Mouse (Mus musculus) heart, adult 8-10 months (tissue): ENCODE measurements around the gene Sept3. TPM values are rescaled to one million over a fixed set of nuclear protein-coding genes. Genes with fewer than 3 reads are reported as not detected.

Experiments used
- DNase-seq: peaks from one replicate; pipeline ENCODE4 v3.0.0; 2022; ENCODE audit warnings: low spot score
- total RNA-seq, 4 experiments: library from RNA; stranded (reverse); gene quantifications; 2 replicates each; pipeline ENCODE4 v1.2.4; 2022

Sept3 gene
- total RNA-seq, 4 experiments from 2014 or later: 0.16 to 0.90 (median 0.44) TPM

DNA sequence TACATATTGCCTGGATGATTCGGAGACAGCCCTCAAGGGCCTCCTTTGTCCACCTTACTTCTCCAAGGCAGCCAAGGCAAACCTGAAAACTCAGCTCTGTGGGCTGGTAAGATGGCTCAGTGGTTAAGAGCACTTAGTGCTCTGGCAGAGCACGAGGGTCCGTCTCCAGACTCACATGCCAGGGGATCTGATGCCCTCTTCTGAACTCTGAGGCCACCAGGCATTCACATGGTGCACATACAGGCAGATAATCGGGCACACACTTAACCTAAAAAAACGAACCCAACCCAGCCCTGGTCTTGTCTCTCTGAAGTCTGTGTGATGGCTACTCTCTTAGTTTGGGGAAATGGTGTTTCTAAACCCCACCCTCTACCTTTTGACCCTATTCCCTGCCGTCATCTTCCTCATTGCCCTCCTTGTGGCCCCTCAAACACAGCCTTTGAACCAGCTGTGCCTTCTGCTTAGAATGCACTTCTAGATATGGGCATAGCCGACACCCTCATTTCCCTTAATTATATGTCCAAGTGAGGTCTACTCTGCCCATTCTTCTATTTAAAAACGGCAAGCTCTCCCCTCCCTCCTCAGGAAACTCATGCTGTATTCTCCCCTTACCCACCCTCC lies 65.1 kb downstream of the Sept3 start:
- no peak for DNase-seq

DNA sequence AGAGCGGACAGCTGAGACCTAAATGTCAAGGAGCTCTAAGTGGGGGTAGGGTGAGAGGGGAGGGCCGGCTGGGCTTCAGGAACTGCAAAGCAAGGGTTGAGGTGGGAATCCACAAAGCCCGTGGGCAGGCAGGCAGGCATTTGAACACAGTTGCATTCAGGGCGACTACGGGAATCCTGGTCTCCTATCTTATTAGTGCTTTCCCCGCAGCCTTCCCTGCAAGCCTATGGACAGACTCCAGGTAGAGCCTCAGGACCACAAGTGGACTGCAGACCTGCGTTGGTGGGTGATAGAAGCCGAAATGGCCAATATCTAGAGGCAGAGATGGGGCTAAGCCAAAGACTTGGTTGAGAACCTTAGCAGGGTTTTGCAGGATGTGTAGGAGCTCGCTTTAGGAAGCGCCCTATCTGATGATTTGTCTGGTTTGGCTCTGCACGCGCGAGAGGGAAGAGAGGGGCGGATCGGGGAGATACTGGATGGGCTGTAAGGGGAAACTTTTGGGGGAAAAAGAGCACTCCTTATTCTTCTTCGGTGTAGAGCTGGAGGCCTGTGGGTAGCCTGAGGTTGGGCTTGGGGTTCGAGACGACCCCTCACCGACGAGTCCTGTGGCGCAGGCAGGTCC lies 65.8 kb downstream of the Sept3 start:
- no peak for DNase-seq

DNA sequence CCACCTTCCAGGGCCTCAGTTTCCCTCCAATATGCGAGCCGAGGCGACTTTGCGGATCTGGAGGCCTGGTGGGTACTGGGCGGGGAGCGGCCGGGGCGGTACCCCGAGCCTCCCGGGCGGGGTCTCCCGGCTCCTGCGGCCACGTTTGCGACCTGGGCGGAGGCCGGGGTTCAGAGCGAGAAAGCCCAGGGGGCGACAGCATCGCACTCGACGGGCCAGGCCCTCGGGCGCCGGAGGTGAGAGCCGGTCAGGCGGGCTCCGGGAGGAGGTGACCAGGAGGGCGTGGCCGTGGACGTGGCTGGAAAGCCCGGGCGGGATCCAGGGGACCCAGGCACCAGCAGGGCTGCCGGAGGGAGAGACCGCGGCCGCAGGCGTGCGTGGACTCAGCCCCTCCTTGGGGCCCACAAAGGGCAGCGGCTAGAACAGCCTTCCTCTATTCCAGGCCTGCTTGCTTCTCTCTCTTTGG lies 66.4 kb downstream of the Sept3 start:
- DNase-seq: peak; percentile 58

DNA sequence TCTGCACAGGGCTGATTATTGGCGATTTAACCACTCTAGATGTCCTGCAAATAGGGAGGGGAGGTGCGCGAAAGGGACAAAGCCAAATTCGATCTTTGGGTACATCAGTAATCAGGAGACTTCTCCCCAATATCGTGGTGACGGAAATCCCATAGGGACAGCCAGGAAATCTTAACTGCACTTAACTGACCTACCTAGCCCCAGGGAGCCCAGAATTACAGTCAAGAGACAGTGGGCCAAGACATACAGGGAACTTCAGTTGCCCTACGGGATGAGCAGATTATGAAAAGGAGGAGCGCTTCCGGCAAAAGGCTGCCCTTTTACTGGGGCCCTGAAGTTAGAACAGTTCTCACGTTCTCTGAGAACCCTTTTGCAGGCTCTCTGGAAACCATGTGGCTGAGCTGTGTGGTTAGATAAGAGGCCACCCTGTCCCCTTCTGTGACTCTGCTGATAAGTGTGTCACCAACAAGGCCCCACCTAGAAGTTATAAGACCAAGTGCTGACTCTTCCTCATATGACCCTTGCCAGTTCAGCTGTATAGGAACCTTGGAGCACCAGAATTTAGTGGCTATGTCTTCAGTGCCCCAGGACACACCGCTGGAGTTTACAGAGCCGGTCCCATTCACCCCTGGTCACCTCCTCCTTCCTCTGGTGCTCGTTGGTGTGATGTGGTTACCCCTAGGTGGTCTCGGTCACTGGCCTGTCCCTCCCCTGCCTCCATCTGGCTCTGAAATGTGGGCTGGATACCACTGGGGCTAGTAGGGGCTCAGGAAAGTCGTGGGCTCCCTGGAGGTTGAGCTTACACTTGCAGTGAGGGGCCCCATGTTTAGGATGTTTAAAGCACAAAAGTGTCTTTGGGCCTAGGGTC lies 67.2 kb downstream of the Sept3 start:
- no peak for DNase-seq

DNA sequence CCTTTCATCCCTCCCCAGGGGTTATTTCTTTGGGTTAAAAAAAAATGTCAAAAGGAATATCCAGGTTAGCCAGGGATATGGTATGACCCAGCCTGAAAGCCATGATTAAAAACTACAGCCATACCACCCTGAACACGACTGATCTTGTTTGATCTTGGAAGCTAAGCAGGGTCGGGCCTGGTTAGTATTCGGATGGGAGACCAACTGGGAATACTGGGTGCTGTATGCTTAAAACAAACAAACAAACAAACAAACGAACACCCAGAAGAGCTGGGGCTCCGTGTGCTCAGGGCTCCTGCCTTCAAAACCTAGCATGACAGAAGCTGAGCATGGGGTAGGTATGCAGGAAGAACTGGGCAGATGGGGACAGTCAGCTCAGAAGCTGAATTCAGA lies 67.8 kb downstream of the Sept3 start:
- DNase-seq: no peak

DNA sequence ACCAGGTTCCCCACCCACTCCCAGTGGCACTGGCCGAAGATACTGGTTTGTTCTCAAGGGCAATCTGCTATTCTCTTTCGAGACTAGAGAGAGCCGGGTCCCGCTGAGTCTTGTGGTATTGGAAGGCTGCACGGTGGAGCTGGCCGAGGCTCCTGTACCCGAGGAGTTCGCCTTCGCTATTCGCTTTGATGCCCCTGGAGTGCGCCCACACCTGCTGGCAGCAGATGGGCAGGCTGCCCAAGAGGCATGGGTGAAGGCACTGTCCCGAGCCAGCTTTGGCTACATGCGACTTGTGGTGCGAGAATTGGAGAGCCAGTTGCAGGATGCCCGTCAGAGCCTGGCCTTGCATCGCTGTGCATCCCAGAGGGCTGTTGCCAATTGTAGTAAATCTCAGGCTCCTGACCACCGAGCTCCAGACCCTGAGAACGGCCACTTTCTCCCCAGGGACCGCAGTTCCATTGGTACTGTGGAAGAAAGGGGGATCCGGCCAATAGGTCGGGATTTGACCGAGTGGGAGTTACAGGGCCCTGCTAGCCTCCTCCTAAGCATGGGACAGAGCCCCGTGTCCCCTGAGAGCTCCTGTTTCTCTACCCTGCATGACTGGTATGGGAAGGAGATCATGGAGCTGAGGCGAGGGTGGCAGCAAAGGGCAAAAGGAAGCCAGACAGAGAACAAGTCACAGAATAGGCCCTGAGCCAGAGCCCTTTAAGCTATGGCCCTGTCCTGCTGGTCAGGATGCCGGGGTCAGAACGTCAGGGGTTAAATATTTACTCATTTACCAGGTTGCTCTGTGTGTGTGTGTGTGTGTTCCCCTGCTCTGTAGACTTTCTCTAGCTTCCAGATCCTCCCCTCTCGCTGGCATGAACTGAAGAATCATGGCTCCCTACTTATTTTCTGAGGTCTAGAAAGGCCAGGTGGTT lies 68.9 kb downstream of the Sept3 start:
- no peak for DNase-seq

Other genes starting within 250 kb of the Sept3 start
- gene Desi1, start 241.0 kb upstream of the Sept3 start, total RNA-seq: 10 to 100 TPM; 19.5 to 33.9 (median 28.2) TPM
- gene Snu13, start 227.3 kb upstream of the Sept3 start, total RNA-seq: 10 to 100 TPM; 43.0 to 55.5 (median 51.3) TPM
- not detected for gene 4930407I10Rik, start 215.7 kb upstream of the Sept3 start, total RNA-seq
- gene Mei1, start 204.9 kb upstream of the Sept3 start, total RNA-seq: not detected
- 1 to 10 TPM; 3.5 to 4.5 (median 4.2) TPM for gene Ccdc134, start 147.0 kb upstream of the Sept3 start, total RNA-seq
- 10 to 100 TPM; 20.0 to 25.1 (median 21.6) TPM for gene Srebf2, start 127.7 kb upstream of the Sept3 start, total RNA-seq
- gene Shisa8, start 62.1 kb upstream of the Sept3 start, total RNA-seq: under 1 TPM in 1 of 4 experiments, not detected in 3; 0.26 TPM
- under 1 TPM in 1 of 4 experiments, not detected in 3; 0.26 TPM for gene Tnfrsf13c, start 50.5 kb upstream of the Sept3 start, total RNA-seq
- gene Cenpm, start 30.1 kb upstream of the Sept3 start, total RNA-seq: 1 to 10 TPM in 1 of 4 experiments, under 1 TPM in 3; 0.29 to 1.5 (median 0.44) TPM
- gene 1500009C09Rik, start 22.5 kb upstream of the Sept3 start, total RNA-seq: not detected
- not detected for gene Wbp2nl, start 24.1 kb downstream of the Sept3 start, total RNA-seq
- gene Naga, start 64.0 kb downstream of the Sept3 start, total RNA-seq: 10 to 100 TPM; 27.1 to 32.1 (median 29.9) TPM
- gene Pheta2, start 64.0 kb downstream of the Sept3 start, total RNA-seq: under 1 TPM; 0.44 to 0.57 (median 0.48) TPM
- gene Smdt1, start 64.1 kb downstream of the Sept3 start, total RNA-seq: 100 to 1,000 TPM; 190 to 214 (median 204) TPM
- 100 to 1,000 TPM; 658 to 797 (median 740) TPM for gene Ndufa6, start 79.4 kb downstream of the Sept3 start, total RNA-seq
- 10 to 100 TPM; 19.3 to 30.9 (median 23.3) TPM for gene Cyp2d22, start 105.4 kb downstream of the Sept3 start, total RNA-seq
- under 1 TPM in 1 of 4 experiments, not detected in 3; 0.19 TPM for gene Cyp2d11, start 119.1 kb downstream of the Sept3 start, total RNA-seq
- gene Cyp2d10, start 132.3 kb downstream of the Sept3 start, total RNA-seq: under 1 TPM in 2 of 4 experiments, not detected in 2; 0.41 to 0.80 TPM
- under 1 TPM in 1 of 4 experiments, not detected in 3; 0.22 TPM for gene Cyp2d9, start 158.5 kb downstream of the Sept3 start, total RNA-seq